Mouse (Mus musculus) ES-Bruce4 (cell line): ENCODE data around the gene Grap2. TPM values are rescaled to one million over a fixed set of nuclear protein-coding genes. Genes with fewer than 3 reads are reported as not detected.

Experiments used
- H3K27ac ChIP-seq: 2 replicates; pipeline ENCODE4 v1.5.1; 2012; ENCODE audit warnings: low read length, inconsistent platforms; ENCODE audit not compliant: insufficient read depth
- H3K27me3 ChIP-seq: 2 replicates; pipeline ENCODE4 v1.6.1; 2012; ENCODE audit warnings: mild to moderate bottlenecking, low read length, inconsistent platforms; ENCODE audit not compliant: control insufficient read depth, poor library complexity, insufficient read depth, severe bottlenecking
- H3K36me3 ChIP-seq: 2 replicates; pipeline ENCODE4 v1.6.1; 2012; ENCODE audit warnings: inconsistent platforms, mild to moderate bottlenecking, low read length, moderate library complexity; ENCODE audit not compliant: control insufficient read depth, poor library complexity, insufficient read depth, severe bottlenecking
- H3K4me1 ChIP-seq: one replicate; pipeline ENCODE4 v1.8.1; 2011; ENCODE audit warnings: low read length; ENCODE audit not compliant: control insufficient read depth, insufficient read depth
- H3K4me3 ChIP-seq: 2 replicates; pipeline ENCODE4 v1.5.1; 2011; ENCODE audit warnings: low read depth, mild to moderate bottlenecking, low read length
- H3K9ac ChIP-seq: 2 replicates; pipeline ENCODE4 v1.6.1; 2012; ENCODE audit warnings: low read depth, mild to moderate bottlenecking, inconsistent platforms; ENCODE audit not compliant: poor library complexity, severe bottlenecking
- H3K9me3 ChIP-seq: replicated peaks from 2 replicates; pipeline ENCODE4 v1.6.1; 2012; ENCODE audit warnings: mild to moderate bottlenecking, low read length, inconsistent platforms; ENCODE audit not compliant: control insufficient read depth, poor library complexity, insufficient read depth, severe bottlenecking
- CTCF ChIP-seq: IDR thresholded peaks from one replicate; pipeline ENCODE4 v1.8.1; 2011; ENCODE audit warnings: low read depth, low read length
- EP300 ChIP-seq: IDR thresholded peaks from 2 replicates; pipeline ENCODE4 v1.6.1; 2011; ENCODE audit warnings: low read depth, low read length; ENCODE audit not compliant: insufficient read depth
- POLR2A ChIP-seq: IDR thresholded peaks from one replicate; pipeline ENCODE4 v1.8.1; 2011; ENCODE audit warnings: low read length; ENCODE audit not compliant: insufficient read depth
- polyA plus RNA-seq: library from polyadenylated mRNA; stranded (reverse); fragments of >200 nt; gene quantifications from 2 replicates; pipeline ENCODE4 v1.2.4, GENCODE M21; 2011; ENCODE audit warnings: low read depth; ENCODE audit not compliant: missing spikeins, insufficient read depth, insufficient read length

The Grap2 gene
- 0.51 and 0.84 TPM in 2 replicates for polyA plus RNA-seq

- Histone ChIP-seq H3K27me3 (no peaks in the 10 kb centered on the region), H3K9me3 (no peaks in the 10 kb centered on the region), H3K9ac (no peak within 1 kb of the TSS), H3K4me3 (peak within 1 kb of the TSS; percentile 19), H3K27ac (no peak within 1 kb of the TSS), H3K4me1 (peaks cover 1% of the 10 kb centered on the region), H3K36me3 (no peaks in the 10 kb centered on the region)
- TF ChIP-seq POLR2A (no peak), EP300 (no peak), CTCF (no peak)
Observed at GRCm38 (mm10) chr15:80572291-80572690, at the start of gene Grap2. Gene Grap2 (plus strand): TSS chr15:80572594.

GRCm38 (mm10) chr15:80529955-80530869 lies 42.2 kb upstream of the Grap2 start:
- H3K4me3 ChIP-seq: no peak overlapping the region
- no peaks in the 10 kb centered on the region for H3K9me3 ChIP-seq
- H3K36me3 ChIP-seq: no peaks in the 10 kb centered on the region
- TF ChIP-seq POLR2A (no peak), EP300 (no peak), CTCF (no peak)
- H3K4me1 ChIP-seq: no peaks in the 10 kb centered on the region
- no peaks in the 10 kb centered on the region for H3K27me3 ChIP-seq
- H3K27ac ChIP-seq: no peak overlapping the region
- H3K9ac ChIP-seq: no peak overlapping the region

- H3K27me3 ChIP-seq: no peaks in the 10 kb centered on the region
- no peak overlapping the region for H3K9ac ChIP-seq
- H3K4me3 ChIP-seq: no peak overlapping the region
- H3K9me3 ChIP-seq: no peaks in the 10 kb centered on the region
- no peaks in the 10 kb centered on the region for H3K4me1 ChIP-seq
- H3K27ac ChIP-seq: no peak overlapping the region
- TF ChIP-seq POLR2A: no peak
- no peak for TF ChIP-seq EP300
- TF ChIP-seq CTCF: no peak
- no peaks in the 10 kb centered on the region for H3K36me3 ChIP-seq
Observed at GRCm38 (mm10) chr15:80531026-80531425, 41.4 kb upstream of the Grap2 start.

- Histone ChIP-seq H3K4me1 (no peaks in the 10 kb centered on the region), H3K27ac (no peak overlapping the region), H3K9me3 (no peaks in the 10 kb centered on the region), H3K27me3 (no peaks in the 10 kb centered on the region), H3K36me3 (no peaks in the 10 kb centered on the region), H3K4me3 (no peak overlapping the region), H3K9ac (no peak overlapping the region)
- TF ChIP-seq EP300 (no peak), CTCF (no peak), POLR2A (no peak)
Observed at GRCm38 (mm10) chr15:80532281-80533072, 39.9 kb upstream of the Grap2 start.

- no peak overlapping the region for H3K27ac ChIP-seq
- H3K9ac ChIP-seq: no peak overlapping the region
- no peak for TF ChIP-seq POLR2A
- H3K27me3 ChIP-seq: no peaks in the 10 kb centered on the region
- no peak overlapping the region for H3K4me3 ChIP-seq
- no peaks in the 10 kb centered on the region for H3K4me1 ChIP-seq
- no peaks in the 10 kb centered on the region for H3K36me3 ChIP-seq
- no peaks in the 10 kb centered on the region for H3K9me3 ChIP-seq
Observed at GRCm38 (mm10) chr15:80533274-80533673, 39.1 kb upstream of the Grap2 start.
